Mouse (Mus musculus): Measurements from ENCODE around the gene Ccdc188.
A peak's percentile ranks its signal among the peaks of the same experiment; 100 is the strongest.

Gene Ccdc188

DNA sequence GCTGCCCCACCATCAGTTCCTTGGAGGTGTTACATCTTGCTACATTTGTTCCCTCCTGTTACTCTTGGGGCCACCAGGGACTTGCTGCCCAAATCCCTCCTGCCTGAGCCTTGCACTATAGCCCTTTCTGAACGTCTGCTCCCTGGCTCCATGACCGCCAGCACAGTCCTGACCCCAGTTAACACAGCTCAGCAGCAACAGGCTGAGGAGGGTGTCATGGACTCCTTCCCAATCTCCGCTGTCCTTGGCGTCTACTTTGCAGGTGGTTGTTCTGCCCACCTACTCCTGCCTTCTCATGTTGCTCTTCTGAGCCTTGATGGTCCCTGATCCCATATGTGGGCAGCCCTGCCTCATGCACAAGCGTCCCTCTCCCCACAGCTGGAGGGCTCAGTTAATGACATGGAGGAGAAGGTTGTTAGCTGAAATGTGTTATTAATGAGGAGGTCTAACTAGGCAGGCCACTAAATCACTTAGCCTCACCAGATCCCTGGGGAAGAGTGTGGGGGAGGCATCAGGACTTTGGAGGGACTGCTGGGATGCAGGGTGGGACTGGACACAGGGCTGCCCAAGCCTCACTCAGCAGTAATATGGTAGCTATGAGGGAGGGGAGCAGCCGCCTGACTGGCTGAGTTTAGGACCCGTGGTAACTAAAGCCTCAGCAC lies 14.1 kb upstream of the Ccdc188 start:
- no peak for DNase-seq

DNA sequence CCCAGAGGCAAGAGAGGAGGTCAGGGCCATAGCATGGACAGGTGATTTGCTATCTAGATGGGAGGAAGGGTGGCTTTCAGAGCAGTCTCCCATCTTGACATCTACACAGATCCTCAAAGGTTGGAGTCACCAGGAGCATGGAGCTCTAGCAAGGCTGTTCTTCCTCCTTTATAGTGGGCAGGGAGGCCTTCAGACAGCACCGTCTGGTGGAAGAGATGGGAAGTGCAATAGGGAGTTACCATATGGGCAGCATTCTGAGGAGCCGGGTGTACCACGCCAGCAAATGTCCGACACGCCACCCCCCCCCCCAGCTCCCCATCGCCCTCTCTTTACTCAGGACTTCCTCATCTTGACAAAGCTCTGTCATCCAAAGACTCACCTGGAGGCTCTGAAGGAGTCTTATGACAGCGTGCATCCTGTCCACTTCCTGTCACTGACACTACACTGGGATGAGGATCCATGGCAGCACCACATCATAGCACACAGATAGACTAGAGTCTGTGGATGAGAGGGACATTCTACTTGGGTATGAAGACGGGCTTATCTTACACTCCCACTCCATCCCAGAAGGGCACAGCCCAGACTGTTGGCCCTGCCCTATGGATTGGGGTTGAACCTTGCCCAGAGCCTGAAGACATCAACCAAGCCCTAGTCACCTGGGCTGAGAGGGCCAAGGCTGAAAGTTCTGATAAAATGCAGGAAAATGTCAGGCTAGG lies 6.8 kb upstream of the Ccdc188 start:
- peak; percentile 83 to 85 for DNase-seq

DNA sequence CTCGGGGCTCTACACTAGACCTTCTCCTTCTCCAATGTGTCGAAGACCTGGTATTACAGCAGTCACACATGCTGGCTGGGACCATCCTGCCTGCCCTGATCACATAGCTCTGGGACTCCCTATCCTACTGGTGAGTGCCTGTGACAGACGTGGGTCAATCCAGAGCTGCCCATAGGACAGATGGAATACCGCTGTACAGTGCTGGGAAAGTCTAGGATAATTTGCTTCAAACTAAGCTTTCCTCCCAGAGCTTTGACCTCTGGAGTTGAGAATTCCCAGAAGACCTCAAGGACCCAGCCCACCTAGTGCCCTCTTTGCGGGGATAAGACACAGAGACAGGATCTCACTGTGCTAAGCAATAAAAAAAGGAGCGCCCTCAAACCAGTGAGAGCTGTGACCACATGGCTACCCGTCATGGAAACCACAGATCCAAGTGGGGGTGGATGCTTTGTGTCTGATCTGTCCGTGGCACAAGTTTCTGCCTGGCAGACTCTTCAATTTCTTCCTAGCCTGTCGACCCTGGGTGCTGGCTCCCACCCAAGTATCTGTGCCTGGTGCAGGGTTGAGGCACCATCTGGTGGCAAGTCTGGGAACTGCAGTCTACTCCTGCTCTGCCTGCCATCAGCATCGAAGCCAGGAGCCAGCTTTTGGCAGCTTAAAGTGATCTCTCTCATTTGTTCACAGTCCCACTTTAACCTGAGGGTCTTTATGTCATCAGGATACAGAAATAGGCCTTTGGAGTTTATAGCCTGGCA lies 6.1 kb upstream of the Ccdc188 start:
- DNase-seq: peak; percentile 85 to 96

- no peak for DNase-seq
These were observed 4.0 kb upstream of the Ccdc188 start for GRCm38 (mm10) chr16:18213689-18214088.

DNA sequence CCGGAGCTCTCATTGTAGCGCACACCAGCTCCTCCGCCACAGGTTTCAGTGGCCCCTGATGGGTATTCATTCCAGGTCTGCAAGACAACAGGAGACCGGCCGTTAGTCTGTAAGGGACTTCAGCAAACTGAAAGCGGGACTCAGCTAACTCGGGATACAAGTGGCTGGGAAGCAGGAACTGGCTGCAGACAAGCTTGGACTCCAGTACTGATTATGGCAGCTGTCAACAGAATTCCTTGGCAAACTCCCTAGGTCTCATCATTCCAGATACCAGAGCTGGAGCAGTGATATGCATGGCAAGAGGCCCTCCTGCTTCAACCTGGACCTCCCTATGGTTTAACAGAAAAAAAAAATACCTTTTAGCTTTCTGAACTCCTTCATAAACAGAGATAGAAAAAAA lies 2.8 kb upstream of the Ccdc188 start:
- DNase-seq: no peak

DNA sequence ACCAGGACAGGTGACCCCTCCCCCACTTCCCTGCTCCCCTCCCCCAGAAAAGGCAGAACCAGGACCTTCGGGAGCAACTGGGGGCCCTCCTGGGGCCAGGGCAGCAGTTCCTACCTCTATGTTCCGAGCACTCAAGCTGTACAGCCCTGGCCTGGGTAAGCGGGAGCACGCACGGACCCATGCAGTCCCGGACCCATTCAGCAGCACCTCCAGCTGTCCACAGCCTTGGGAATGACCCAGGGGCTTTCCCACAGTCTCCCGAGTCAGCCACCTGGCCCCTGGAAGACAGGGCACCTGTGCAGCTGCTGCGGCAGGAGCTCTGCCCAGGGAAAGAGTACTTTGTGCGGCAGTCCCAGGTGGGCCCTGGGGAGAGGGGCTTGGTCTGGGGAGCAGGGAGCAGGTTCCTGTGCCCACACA lies 909 bp downstream of the Ccdc188 start:
- DNase-seq: no peak

DNA sequence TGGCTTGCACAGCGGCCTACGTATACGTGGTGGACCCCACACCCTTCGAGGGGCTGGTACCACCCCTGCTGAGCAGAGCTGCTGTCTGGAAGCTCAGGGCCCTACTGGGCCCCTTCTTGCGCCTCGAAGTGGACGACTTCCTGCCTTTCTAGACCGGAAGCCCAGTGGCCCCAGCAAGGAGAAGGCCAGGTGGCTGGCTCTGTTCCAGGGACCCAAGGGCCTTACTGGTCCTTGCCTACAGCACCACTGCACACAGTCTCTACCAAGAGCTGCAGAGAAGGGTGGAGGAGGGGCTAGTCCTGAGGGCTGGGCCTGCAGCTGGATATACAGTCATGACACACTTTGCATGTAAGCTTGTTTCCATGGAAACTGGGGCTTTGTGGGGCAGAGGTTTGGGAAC lies 2.3 kb downstream of the Ccdc188 start:
- DNase-seq: no peak

DNA sequence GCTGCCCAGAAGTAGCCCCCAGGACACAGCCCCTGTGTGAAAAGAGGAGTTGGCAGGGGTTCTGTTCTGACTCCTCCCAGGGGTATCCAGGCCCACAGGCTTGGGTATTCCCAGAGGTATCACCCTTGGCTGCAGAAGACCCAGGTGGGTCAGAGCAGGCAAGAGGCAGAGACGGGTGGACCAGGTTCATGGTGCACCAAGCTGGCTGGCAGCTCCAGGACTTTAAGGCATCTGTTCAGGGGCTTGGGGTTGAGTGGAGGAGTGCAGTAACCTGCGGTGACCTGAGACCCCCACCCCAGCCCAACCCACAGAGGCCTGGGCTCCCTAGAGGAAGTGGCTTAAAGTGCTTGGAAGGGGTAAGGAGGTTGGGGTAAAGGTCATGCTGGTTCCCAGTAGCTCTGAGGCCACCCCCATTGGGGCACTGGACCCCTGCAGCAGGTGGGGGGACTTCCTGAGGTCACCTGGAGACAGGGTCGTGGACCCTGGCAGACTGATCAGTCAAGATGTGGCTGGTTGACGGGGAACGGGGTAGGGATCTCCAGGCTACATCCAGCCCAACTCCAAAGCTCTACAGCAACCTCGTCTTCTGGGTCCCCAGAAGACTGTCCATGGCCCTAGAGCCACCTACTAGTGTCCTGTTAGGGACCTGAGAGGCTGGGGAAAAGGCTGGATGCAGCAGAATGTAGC lies 3.3 kb downstream of the Ccdc188 start:
- DNase-seq: no peak

- no peak for DNase-seq
These were observed 3.8 kb downstream of the Ccdc188 start for GRCm38 (mm10) chr16:18221543-18221898.

DNA sequence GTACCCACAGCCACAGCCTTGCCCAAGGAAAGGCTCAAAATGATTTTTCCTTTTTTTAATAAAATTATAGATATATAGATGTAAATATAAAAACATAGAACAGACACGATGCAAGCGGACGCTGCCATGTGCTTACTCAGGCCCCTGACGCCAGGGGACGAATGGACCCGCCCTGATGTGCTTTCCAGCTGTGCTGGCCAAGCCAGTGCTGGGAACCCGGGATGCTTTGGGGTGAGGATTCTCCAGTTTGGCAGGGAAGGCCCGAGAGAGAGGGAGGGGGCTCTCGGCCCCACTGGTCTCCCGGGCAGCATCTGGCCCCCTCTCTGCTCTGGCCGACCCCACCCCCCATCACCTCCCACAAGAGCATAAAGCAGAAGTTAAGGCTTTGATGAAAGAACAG lies 4.5 kb downstream of the Ccdc188 start:
- no peak for DNase-seq

- no peak for DNase-seq
These were observed 9.5 kb downstream of the Ccdc188 start for GRCm38 (mm10) chr16:18227187-18227586.

DNA sequence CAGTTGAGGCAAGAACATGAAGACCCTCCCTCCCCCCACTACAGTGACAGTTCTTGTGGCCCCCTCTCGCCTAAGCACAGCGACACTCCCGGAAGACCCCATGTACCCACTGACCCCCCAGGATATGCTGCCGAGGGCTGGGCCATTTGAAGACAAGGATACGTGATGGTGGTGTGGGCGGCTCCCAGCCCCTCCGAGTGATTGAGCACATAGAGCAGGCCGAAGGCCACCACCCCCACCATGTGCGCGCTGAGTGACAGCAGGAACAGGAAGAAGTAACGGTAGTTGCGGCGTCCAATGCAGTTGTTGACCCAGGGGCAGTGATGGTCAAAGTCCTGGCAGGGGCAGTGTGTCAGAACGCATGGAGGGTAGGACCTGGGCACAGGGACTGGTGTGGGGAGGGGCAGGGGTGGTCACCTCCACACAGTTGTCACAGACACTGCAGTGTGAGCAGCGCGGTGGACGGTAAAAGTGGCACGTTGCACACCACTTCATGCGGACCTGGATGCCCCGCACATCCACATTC lies 10.3 kb downstream of the Ccdc188 start:
- DNase-seq: peak in 1 of 2 experiments; percentile 22

DNA sequence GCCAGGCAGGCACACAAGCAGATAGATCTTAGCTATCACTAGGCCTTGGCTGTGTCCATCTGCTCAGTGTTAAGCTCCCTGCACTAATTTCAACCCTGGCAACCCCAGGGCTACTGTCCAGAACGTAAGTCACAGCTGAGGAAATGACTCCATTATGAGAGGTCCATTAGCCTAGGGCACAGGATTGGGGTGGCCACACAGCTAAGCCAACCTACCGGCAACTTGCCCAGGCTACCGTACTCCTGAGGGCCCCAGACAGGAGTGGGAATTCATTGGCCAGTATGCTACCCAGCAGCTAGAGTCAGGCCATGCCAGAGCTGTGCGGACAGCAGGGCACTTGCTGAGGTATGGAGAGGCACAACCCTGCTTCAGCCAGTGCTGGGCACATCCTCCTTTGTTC lies 11.2 kb downstream of the Ccdc188 start:
- DNase-seq: peak; percentile 72 to 76

DNA sequence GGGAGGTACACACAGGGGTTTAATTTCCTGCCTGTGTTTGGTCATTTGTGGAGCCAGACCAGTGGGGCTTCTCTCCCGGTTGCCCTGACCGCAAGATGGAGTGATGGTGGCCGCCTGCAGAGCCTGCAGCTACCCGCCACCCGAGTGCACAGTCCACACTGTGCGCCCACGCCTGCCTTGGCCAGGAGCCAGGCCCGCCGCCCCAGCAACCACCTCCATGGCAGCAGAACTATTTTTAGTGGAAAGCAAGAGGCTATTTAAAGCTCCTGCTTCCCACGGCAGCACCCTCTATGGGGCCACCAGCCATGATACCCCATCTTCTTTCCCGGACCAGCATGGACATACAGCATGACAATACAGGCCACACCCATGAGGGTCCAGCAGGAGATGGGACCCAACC lies 11.9 kb downstream of the Ccdc188 start:
- DNase-seq: peak; percentile 70 to 79

GRCm38 (mm10) chr16:18230617-18231016 lies 12.9 kb downstream of the Ccdc188 start:
- DNase-seq: peak in 1 of 2 experiments; percentile 30

DNA sequence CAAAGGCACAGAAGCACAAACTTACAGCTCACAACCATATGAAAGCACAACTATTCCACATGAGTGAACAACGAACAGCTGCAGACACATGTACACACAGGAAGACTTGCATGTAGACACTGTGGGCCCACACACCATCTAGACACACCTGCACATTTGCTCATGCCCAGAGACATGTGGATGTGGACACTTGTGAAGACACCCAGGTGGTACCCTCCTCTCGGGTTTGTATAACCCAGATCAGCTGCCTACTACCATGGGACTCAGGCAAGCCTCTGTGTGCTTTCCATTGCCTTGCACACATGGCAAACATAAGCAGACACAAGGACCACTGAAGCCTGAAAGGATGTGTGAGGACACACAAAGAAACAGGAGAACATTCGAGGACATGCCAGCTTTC lies 13.4 kb downstream of the Ccdc188 start:
- no peak for DNase-seq

DNA sequence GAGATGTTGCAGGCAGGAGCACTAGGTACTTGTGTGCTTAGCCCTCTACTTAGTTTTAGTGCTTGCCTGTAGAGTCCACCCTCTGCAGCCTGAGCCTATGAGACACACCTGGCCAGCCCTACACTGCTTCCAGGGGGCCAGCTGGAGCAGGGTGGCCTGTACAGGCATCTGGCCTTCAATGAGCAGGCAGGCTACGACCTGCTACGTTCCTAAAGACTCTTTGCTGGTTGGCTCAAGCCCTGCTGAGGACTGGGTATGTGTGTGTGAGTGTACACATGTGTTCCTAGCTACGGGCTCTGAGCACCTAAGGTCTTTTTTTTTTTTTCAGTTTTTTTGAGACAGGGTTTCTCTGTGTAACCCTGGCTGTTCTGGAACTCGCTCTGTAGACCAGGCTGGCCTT lies 13.8 kb downstream of the Ccdc188 start:
- no peak for DNase-seq

DNA sequence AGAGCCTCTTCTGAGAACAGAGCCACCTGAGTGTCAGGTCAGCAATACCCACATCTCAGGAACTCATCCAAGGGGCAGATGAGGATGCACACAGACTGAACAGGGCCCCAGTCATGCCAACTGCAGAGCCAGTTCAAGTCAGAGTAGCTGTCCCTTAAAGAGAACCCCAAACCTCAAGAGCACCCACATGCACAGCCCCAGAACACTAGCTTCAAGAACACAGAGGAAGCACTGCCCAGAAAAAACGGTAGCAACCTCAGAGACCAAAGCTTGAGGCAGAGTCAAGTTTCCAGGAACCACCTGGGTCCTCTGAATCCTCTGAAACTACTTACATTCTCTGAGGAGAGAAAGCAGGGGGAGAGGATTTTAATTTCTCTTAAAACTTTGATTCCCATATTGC lies 15.8 kb downstream of the Ccdc188 start:
- DNase-seq: no peak

GRCm38 (mm10) chr16:18233919-18234670 lies 16.4 kb downstream of the Ccdc188 start:
- DNase-seq: no peak

DNA sequence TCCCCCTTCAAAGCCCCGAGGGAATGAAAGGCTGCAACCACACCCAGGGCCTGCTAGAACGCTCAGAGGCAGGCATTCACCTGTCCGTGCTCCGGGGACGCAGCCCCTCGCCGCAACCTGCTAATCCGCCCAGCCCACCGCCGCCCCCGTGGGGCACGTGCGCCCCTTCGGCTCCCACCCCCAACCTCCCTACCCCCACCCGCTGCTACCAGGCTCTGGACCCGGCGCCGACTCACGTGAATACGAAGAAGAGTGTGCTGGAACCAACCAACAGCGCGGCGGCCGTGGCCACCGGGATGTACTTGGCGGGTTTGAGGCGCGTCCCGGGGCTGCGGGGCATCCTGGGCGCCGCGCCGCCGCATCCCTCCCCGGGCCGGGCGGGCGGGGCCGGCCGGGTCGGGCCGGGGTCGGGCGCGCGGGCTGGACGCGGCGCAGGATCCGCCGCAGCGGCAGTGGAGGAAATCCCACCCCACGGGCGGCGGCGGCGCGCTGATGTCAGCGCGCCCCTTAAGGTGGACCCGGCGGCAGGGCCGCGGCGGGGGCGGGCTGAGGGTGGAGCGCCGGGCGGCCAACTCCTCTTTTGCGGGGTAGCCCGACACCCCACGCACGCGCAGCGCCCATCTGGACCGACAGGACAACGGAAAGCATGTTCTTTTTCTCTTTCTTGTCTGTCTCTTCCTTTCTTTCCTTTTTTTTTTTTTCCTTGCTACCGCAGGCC lies 17.2 kb downstream of the Ccdc188 start, which contains the start of gene Zdhhc8:
Zdhhc8 (minus strand) TSS at position 466 of the 718 bp plus-strand sequence.
- DNase-seq: peak; percentile 80 to 85

DNA sequence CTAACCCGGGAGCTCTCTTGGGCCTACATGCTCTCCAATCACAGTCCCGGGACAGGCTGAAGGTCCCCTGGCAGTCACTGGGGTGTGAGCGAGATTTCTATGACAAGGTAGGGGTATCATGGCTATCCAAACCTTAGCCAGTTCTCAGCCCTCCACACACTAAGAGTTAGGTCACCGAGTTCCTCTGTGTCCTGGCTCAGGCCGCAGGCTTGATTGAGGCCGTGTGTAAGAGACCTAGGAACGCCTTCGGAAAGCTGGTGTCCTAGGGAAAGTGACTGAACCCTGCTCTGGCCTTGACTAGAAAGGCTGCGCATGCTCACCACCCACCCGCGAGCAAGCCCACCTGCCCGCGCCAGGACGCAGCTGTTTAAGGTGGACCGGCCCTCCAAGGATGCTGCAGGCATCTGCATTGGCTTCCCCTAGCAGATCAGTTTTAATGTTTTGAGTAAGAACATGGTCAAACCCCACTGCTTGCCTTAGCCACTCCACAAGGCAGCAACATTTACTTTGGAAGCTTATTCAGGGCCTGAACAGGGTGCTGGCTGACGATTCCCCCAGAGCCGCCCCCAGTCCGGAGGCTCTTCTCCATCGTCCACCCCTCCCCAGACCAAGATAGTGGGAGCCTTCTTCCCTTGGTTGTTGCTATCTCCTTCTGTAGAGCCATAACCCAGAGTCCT lies 17.8 kb downstream of the Ccdc188 start:
- peak; percentile 64 to 72 for DNase-seq
